Mouse (Mus musculus) CD4-positive helper T cell, adult 2 months (primary cell): ENCODE results near the gene Rora.
A peak's percentile ranks its signal among the peaks of the same experiment; 100 is the strongest.

ENCODE experiments used
- DNase-seq: peaks from one replicate; pipeline ENCODE4 v3.0.0-alpha.2; 2012; ENCODE audit warnings: low read depth, missing footprints, low spot score

Rora gene

DNA sequence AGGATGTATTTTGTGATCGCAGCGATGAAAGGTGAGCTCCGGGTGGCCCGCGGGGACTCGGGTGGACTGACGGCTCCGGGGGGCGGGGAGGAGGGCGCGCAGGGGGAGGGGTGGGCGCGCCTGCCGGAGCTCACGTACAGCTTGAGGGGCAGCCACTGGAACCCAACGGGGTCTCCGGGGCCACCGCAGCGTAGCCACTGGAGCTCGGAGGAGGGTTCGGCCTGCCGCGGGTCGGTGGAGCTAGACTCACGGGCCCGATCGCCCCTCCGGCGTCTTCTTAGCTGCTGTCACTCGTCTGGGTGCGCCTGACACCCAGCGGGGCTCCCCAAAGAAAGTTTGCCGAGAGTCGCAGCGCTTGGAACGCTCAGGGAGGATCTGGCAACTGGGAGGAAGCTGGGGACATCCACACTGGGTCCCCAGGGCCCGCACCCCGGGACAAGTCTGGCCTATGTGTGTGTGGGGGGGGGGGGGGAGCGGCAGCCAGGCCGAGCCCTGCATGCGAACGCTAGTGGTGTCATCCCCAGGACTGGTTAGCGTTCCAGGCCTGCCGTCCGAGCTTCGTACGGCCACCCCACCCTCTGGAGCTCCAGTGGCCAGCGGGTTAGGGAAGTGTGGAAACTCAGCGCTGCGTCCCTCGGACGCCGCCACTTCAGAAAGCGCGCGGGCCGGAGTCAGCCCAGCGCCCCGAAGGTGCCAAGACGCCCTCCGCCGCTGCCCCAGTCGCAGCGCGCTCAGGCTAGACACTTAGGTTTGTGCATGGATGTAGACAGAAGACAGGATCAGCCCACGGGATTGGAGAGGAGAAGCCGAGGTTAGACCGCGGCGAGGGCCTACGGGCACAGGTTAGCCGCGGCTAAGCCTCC lies 636.7 kb downstream of the Rora start:
- peak; percentile 69 for DNase-seq

DNA sequence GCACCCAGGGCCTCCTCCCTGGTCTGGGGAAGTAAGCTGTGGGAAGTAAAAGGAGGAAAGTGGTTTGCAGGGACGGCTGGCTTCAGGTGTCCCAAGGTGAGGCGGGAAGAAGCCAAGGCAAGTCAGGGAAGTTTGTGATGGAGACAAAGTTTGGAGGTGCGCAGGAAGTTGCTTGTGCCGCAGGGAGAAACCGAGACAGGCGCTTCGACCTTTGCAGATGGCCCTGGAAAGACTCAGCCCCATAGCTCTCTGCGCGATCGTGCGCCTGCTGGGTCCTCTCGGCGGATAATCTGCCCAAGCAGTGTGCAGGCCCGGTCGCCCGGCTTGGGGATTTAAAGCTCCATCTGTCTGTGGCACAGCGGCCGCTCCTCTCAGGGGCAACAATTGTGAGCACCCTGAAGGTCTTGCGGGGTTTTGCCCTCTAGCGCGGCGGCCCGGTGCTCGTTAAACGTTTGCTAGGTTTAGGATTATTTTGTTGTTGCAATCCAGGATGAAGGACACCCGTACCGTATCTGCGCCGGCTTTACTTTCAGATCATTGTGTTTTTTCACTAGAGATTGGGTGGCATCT lies 637.4 kb downstream of the Rora start:
- peak; percentile 46 for DNase-seq

DNA sequence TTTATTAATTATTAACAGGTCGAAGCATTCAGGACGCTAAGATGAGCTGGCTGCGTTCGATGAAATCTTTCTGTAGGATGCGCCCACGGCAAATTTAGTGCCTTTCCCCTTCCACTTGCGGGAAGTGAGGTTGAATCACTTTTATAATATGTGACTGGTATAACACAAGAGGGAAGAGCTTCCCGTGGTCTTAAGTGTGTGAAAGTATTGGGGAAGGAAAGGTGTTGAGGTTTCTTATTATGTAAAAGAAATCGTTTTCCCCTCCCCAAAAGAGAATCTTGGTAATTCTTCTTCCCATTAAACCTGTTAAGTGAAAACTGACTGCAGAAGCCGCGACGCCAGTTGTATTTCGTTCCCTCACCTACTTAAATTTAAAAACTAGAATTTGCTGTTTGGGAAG lies 637.9 kb downstream of the Rora start:
- DNase-seq: no peak

DNA sequence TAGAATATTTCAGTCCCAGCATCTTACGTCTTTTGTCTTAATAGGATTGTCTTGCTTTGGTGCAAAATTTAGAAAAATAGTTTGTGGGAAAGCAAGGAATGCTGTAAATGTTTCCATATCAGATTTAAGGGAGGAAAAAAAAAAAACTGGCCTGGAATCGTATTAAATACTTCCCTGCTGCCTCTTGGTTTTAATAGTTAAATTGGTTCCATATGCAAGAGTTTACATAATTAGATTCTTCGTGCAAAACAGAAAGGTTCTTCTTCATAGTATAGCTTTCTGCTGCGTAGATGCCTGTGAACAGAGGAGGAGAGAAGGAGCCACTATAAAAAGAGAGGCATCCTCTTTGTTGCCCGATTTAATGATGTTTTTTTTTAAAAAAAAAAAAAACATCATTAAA lies 638.8 kb downstream of the Rora start:
- no peak for DNase-seq

DNA sequence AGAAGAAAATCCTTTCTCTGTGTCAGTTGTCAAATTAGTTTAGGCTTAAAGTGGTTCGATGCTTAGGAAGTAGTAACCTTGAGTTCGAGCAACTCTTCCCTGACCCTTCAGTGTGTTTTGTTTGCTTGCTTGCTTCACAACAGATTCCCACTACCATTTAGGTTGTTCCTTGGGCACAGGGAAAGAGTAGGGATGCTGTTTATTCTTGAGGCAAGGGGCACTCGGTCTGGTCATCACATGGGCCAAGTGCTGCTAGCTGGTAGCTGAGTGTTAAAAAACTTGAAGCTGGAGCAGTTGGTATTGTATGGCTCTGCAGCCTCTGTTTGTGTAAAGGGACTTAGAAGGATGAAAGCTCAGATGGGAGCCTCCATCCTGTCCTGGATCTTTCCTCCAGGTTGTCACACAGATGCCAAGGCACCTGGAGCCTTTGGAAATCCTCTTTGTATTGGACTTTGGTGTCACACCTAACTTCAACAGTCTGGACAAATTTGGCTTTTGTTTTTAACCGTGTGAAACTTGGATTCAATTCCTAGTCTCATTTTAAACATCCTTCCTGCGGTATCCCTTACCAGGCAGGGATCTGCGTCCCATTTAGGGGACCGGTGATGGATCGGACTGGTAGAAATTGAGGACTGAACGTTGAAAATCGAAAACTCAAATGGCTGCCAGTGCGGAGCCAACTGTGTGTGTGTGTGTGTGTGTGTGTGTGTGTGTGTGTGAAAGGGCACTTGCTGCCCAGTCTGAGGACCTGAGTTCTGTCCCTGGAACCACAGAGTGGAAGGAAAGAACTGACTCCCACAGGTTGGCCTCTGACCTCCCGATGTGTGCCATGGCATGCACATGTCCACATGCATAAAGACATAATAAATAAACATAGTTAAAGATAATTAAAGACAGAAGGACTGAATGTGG lies 639.4 kb downstream of the Rora start:
- no peak for DNase-seq

GRCm38 (mm10) chr9:69293688-69294074 lies 640.1 kb downstream of the Rora start:
- no peak for DNase-seq

- no peak for DNase-seq
Measured at GRCm38 (mm10) chr9:69294426-69294825, 640.8 kb downstream of the Rora start.

DNA sequence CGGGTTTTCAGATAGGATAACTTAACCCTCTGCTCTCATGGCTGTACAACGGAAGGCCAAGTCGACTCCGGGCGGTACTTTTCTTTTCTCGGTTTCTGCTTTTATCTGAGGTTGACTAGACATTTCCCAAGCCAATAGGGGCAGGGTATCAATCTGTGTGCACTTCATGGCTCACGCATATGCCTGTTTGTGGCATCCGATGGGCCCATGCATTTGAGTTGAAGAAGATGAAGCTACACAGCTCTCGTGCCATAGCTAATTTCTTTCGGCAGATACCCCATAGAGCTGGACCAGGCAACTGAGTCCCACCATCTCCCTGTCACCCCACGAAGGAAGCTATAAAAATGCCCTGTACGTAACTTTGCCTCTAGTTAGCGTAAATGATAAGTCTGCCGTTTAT lies 641.3 kb downstream of the Rora start:
- DNase-seq: no peak

- no peak for DNase-seq
Measured at GRCm38 (mm10) chr9:69295826-69296225, 642.2 kb downstream of the Rora start.

GRCm38 (mm10) chr9:69296418-69296817 lies 642.8 kb downstream of the Rora start:
- peak; percentile 54 for DNase-seq

DNA sequence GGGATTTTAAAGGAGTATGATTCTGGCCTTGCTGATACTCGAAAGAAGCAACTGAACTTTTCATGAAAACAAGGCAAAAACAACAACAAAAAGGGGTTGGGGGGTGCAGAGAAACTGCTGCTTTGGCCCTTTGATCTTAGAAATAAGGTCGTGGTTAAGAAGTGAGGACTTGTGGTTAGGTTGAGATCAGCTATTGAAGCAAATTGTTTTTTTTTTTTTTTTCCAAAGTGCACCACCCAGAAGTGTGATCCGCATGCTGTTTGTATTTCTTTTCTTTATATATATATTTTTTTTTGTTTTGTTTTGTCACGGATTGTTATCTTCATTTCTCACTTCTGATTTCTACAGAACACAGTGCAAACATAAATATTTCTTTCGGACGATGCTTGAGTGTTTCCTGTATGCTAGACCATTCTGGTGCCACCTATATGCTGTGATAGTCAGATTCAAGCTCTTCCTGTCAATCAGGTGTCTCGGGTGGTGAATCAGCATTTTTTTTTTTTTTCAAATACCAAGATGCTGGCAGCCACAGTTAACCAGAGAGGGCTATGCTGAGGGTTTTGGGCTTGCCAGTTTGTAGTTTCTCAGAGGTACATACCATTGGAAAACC lies 644.3 kb downstream of the Rora start:
- peak; percentile 82 for DNase-seq

- no peak for DNase-seq
Measured at GRCm38 (mm10) chr9:69298566-69299335, 645.2 kb downstream of the Rora start.

- no peak for DNase-seq
Measured at GRCm38 (mm10) chr9:69299484-69299883, 645.9 kb downstream of the Rora start.

GRCm38 (mm10) chr9:69300296-69300695 lies 646.7 kb downstream of the Rora start:
- DNase-seq: peak; percentile 80

- DNase-seq: no peak
Measured at GRCm38 (mm10) chr9:69301445-69301844, 647.9 kb downstream of the Rora start.

GRCm38 (mm10) chr9:69301955-69302354 lies 648.4 kb downstream of the Rora start:
- DNase-seq: no peak

DNA sequence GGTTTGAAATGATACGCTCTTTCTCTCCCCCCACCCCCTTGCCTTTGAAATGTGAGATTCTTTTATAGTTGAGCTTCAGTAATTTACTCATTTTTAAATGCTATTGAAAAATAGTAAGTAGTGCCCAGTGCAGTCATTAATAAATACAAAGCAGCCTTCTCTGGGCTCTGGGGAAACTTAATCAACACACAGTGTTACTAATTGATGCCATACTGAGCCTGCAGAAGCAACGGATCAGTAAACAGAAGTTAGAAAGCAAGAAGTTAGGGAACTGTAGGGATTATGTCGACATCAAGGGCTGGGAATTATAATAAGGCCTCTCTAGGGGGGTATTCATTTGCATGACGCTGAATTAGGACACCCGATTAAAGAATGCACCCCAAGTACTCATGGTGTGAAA lies 649.3 kb downstream of the Rora start:
- no peak for DNase-seq

DNA sequence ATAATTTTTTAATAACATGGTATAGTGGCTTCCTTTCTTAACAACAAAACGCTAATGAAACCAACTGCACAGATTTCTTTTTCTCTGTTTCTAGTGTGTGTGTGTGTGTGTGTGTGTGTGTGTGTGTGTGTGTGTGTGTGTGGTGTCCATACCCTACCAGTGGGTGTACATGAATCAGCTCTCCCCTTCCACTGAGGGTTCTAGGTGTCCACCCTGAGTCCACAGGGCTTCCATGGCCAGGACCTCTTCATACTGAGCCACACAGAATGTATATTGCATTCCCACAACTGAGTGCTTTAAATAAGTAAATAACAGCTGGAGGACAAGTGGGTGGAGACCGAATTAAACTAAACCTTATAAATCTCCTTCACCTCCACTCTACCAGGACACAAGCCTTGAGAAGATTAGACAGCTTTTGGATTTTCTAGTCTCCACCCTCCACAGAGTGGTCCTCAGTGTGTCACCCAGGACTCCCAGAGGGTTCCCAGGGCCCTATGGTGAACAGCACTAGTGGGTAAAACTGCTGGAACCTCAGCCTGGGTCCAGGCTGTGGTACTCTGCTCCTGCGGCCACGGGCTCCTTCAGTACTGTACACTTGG lies 649.9 kb downstream of the Rora start:
- no peak for DNase-seq

- DNase-seq: no peak
Measured at GRCm38 (mm10) chr9:69303962-69304361, 650.4 kb downstream of the Rora start.

DNA sequence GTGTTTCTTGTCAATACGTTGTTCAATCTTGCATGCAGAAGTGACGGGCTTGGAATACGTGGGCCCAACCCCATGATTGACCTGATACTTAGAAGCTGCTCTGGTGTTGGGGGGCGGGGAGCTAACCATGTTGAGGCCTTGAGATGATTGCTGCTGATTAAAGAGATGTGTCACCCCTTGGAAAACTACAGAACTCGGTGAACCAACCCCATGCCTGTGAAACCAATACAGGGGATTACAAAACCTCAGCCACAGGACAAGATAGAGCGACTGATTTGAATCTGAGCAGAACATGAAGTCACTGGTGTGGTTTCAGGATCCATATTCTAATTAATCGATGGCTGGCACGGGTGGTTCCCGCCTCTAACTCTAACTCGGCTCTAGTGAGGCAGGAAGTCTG lies 650.9 kb downstream of the Rora start:
- peak; percentile 83 for DNase-seq

GRCm38 (mm10) chr9:69304991-69305390 lies 651.4 kb downstream of the Rora start:
- no peak for DNase-seq
